Mouse (Mus musculus): ENCODE measurements at regions not wholly inside any gene's neighbourhood (a gene's known extent, or its start where the extent isn't known, plus 50 kb on each side); places are given as distances from the start of the nearest gene placed in this dataset.

DNA sequence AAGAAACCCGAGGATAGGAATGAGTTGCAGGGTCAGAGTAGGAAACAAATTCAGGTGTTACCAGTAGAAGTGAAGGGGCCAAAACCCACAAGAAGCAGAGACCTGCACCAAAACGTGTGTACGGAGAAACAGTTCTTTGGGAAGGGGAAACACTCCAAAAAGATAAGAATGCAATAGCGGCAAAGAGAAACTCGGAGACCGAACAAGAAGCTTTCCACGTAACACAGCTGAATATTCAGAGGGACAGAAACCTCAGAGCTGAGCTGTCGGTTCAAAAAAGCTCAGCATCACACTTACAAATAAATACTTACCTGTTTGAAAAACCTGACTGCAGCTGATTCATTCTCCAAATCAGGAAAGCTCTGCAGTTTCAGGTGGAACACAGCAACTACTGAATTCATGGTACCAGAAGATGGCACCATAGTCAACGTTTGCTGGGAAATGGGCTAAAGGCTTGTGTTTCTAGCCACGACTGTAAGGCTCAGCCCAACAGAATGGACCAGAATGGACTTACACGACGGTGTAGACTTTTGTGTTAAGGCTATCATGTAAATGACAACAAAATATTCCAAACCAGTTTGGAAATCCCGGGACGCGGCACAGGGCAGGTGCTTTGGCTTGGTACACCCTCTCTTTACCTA is 484.9 kb downstream of the Plcl1 start:
- peak in 1 of 2 experiments; percentile 22 for DNase-seq

DNA sequence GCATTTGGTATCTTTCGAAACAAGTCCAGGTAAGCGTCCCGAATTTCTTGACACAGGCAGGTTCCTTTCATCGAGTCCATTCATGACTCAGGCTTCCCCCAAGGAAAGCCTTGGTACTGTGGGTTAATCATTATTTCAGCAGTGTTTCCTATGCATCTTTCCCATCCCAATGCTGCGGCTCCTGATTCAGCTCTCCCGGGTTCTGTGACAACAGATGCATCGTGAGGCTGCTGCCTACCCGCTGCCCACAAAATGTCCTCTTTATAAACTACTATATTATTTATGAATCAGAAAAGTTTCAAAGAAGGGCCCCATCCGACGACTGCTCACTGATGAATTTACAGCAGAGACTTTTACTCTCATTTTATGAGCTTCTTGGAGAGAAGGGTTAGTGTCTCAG is 486.2 kb downstream of the Plcl1 start:
- DNase-seq: no peak

DNA sequence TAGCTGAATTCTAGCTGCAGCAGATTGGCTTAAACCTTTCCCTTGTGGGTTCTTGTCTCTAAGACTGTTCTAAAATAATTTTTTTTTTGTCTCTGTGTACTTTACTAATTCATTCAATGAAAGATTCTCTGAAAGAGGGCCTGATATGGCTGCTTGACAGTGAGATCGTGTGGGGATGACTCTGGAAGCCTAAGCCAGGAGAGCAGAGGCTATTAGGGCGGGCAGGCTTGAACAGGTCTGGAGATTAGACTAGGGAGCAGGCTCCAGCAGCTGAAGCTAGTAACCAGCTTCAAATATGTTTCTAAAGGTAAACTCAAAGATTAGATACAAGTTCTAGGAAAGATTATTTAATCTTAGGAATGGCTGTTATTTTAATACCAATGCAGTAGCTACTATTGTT is 491.9 kb downstream of the Plcl1 start:
- DNase-seq: no peak

DNA sequence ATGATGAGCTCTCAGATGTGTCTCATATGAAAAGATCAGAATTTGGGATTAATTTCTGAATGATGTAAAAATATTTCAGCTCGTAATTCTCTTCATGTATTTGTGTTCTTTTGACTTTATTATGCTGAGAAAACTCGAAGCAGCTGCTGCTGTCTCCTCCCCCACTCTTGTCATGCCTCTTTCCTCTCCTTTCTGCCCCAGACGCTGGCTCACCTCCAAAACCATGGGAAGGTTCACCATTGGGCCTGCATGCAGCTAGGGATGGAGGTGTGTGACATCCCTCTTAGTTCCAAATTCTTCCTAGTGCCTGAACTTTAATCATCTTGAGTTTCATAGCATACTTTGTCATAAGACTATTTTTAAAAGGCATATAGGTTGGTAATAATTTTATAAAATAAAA is 492.3 kb downstream of the Plcl1 start:
- peak in 1 of 2 experiments; percentile 12 for DNase-seq

DNA sequence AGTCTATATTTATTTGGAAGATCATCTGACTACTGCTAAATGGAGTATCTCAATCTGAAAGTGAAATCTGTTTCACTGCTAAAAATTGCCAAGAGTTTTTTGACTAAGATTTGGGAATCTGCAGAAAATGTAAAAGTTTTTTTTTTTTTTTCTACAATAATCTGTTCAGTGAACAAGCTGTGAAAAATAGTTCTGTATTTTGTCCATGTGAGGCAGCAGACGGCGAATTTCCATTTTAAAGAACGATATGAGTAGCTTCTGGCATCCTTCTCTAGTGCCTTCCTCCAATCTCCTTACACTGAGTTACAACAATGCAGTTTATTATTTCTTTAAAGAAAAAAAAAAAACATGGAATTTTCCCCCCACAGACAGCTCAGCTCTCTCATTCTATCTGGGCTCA is 494.3 kb downstream of the Plcl1 start:
- DNase-seq: no peak

DNA sequence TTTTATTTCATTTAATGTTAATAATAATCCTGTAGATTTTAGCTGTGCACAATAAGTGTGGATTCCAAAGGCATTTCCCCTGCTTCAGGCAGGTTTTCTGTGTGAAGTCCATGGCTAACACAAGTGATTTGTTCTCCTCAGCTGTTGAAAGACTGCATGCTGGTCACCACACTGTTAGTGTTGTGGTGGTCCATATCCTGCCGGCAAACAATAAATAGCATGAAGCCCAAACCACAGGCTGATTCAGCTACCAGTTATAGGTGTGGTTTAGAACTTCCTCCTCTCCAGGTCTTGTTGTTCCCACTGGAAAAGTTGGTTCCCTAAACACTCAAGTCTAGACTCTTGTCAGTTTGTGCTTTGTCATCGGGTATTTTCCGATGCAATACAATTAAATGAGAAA is 497.5 kb downstream of the Plcl1 start:
- DNase-seq: no peak

DNA sequence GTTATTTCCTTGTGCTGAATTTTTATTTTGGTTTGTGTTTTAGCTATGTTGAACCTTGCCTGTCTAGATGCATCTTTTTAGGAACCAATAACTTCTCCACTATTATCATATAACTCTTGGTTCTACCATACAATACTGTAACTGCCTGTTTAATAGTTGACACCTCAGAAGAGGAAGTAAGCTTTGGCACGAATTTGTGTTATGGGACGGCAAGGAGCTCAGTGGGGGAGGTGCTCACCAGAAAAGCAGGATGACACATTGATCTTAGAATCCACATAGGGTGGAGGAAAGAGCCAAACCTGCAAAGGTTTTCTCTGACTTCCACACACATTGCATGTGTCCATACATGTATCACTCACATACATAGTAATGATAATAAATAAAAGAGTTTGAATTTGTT is 498.9 kb downstream of the Plcl1 start:
- DNase-seq: no peak

DNA sequence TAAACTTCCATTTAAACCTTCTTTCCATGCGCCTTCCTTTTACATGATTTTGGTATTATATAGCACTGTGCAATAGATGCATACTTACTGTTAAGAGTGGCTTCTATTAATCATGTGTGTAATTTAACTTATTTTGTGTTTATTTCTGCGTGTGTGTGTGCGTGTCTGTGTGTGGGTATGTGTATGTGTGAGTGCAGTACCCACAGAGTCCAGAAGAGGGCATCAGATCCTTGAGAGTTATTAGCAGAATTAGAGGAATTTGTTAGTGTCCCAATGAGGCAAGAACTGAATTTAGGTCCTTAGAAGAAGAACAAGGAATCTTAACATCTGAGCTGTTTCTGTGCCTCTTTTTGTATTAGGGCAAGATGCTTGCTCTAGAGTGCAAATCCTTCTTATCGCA is 499.5 kb downstream of the Plcl1 start:
- no peak for DNase-seq

DNA sequence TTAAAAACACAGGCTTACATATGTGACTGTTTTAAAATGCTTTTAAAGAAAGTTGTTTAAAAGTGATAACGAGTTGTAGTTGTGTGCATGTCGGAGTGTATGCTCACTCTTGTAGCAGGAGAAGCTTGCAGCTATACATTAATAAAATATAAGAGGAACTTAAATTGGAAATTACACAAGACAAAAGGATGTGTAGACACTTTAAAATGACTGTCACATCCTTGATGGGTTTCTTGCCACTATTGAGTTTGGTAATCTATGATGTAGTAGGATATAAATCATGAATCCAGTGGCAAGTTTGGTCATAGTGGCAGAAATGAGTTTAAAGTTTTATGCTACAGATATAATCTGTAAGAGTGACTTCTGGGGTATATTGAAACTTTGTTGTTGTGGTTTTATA is 504.3 kb downstream of the Plcl1 start:
- no peak for DNase-seq

DNA sequence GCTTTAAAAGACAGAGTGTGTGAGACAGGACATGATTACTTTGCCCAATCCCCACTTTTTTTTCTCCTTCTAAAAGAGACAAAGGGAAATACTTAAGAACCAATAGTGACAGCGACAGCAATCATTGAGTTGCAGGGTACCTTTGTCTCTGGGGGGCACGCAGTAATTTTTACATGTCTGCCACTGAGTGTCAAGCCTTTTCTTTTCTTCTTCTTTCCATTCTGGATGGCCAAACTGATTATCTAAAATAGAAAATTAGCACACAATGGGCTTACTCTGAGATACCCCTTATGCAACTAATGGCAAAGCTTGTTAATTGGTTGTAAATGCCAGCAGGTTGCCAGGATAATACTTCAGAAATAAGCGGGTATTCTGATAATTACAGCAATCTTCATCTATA is 508.6 kb downstream of the Plcl1 start:
- no peak for DNase-seq

DNA sequence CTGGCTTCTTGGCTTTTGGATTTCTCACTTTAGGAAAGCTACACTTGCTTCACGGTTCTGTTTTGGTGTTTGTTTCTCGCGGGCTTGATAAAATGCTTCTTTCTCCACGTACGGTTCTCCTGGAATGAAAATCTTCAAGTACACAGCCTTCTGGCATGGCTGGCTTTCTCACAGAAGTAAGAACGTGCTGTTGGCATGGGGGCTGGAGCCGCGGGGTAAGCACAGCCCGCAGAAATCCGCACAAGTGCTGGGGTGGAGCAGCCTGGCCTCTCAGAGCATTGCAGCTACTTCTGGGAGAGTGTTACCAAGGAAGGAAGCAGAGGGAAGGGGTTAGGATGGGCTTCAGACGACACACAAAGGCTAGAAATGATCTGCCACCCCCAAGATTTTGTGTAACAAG is 510.2 kb downstream of the Plcl1 start:
- DNase-seq: no peak

DNA sequence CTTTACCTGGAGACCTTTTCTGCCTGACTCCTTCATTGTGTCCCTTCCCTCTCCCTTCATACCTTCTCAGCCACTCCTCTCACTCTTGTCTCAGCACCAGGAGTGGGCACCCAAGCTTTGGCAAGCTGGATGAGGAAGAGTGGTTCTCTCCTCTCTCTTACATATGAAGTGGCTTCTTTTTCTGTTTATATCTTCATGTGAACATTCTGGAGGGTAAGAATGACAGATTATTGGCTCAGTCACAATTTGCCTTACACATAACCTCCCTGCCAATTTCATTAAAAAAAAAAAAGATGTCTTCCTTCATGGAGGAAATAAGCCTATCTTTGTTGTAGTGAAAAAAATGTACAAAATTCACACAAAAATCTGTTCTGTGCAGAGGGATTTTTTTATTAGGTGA is 513.8 kb downstream of the Plcl1 start:
- no peak for DNase-seq

DNA sequence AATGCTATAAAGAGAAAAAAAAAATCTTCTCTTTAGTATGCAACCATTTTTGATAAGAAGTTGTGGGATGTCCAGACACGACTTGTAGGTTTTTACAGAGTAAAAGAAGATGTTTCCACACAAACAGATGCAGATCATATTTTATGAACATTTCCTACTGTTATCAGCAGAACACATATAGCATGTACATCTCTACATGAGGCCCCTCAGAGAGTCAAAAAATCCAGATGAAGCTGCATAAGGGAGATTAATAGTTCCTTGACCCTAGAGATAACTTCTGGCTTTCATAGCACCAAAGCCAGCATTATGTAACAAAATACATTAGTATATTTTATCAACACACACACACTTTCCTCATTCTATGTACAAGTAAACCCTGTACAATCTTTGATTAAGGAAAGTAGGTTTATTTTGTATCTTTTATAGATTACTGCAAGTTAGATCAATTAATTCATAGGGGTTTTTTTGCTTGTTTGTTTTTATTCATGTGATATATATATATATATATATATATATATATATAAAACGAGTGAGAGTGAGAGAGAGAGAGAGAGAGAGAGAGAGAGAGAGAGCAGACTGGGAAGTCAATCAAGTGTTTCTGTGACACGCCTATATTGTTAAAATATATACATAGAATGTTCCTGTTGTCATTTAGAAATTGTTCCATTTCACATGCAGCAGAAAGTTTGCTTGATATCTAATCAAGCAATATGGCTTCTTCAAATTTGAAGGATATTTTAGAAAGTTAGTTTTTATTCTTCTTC is 541.2 kb downstream of the Plcl1 start:
- DNase-seq: no peak

DNA sequence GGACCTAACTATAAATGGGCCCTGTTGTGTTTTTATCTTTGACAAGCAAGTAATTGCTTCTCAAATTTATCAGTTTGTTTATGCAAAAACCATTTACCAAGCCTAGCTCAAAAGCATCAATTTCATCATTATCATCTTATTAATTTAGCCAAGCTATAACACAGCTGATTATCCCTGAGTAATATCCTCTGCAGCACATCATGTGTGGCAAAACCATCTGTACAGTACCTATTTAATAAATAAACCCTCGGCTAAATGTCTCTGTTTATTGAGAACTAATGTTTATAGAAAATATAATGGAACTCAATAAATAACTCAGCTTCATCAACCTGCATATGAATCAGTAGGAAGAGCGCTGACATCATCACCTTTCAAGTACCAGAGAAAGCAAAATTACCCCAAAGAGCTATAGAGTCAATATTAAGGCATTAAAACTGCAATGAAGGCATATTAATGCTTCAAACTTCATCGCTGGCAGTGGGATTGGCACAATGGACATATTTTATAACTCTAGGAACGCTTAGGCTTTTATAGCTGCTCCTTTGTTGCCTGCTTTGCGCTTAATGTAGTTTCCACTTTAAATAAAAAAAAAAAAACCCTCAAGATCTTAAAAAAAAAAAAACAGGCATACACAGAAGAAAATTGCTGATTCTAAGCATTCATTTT is 542.0 kb downstream of the Plcl1 start:
- DNase-seq: no peak

DNA sequence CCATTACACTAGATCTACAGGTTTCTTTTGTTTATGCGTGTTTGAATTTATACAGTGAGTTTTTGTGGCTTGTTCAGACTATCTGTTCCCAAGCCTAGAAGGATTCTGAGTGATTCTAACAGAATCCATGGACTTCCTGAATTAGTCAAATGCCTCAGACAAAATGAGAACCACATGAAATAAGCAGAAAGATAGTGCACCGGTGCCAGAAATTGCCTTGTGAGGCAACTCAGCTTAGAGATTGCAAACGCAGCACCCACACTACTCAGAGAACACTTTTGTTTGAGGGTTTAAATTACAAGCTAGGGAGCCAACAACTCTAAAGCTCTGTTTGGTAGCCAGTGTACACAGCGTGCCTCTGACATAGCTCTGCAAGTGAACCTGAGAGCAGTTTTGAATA is 543.9 kb downstream of the Plcl1 start:
- no peak for DNase-seq

DNA sequence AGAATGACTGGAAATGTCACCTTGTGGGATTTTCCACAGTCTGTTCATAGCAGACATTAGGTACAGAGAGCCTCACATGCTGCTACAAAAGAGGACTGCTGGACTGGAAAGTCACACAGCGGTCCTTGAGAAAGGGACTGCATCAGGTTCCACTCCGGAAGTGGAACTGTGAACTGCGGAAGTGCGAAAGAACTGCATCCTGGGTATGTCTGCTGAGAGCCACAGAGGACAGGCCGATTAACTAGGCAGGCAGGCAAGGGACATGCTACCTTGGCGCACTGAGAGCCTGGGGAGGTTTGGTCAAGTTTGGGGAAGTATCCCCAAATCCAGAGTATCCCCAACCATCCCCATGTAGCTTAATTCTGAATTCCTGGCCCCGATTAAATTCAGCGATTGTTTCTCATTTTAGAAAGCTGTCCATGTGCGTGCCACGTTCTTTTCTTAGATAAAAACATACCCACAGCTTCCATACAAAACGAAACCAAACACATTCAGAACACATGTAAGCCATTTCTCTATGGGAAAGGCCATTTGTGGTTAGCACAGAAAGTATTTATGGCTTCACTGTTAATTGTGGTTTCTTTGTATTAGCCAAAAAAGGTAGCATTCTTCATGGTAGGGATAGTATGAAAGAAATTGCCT is 552.2 kb downstream of the Plcl1 start:
- no peak for DNase-seq

DNA sequence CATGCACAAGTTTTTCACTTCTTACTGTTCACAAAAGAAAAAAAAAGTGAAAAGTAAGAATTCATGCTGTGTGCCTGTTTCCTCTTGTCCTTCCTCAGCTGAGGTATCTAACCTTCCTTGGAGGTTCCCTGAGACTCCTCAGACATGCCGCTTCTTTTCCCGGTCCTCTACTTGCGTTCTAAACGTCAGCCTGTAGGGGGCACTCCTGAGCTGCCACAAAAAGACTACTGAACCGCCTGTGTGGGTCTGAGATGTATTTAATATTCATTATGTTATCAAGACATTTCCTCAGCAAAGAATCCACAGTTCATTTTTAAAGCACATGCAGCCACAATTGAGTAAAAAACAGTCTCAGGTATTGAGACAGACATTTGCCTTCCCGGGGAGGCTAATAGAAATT is 554.6 kb downstream of the Plcl1 start:
- DNase-seq: peak; percentile 72 to 80

DNA sequence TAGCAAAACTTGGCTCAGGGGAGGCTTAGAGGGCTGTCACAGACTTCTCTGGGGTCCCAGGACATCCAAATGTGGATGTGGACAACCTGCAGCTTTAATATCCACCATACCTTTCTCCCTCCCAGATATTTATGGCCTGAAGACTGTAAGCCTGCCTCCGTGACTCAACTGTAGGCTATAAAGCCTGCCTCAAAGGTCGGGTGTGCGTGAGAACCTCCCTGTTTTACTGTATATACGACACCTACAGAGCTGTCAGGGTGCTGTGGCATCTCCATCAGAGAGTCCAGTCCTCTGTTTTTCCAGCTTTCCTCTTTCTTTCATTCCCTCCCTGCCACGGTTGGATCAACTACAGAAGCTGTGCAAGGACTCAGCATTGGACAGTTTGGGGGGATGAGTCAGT is 558.1 kb downstream of the Plcl1 start:
- DNase-seq: no peak

DNA sequence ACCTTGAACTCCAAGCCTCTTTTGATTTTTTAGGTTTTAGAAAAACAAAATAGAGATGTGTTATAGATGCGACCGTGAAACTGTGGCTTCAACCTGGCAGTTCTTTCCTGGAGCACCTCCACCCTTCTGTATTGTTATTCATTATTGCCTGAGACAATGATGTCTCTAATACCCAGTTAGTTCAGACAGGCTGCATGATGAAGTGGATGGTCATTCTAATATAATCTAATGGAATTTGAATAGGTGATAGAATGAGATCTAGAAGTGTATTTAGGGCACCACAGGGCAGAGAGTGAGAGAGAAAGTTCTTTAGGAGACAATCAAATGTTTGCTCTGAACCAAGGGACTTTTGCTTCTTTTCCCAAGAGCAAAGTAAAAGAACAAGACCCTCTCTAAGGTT is 560.6 kb downstream of the Plcl1 start:
- DNase-seq: no peak

DNA sequence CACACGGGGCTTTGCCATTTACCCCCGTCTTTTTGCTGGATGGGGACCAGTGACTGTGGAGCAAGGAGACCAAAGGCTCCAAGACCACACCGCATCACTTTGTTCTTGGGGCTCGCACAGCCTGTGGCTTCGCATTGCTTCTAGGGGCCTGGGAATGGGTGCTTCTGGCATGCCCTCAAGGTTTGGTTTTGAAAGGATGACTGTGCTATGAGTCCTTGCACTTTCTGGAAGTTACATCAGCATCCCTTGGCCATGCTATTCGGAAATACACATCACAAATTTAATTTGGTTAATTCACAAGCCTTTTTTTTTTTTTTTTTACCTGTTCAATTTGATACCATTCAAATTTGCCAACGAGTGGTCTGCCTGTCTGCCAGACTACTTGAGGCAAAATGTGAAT is 562.1 kb downstream of the Plcl1 start:
- DNase-seq: no peak

DNA sequence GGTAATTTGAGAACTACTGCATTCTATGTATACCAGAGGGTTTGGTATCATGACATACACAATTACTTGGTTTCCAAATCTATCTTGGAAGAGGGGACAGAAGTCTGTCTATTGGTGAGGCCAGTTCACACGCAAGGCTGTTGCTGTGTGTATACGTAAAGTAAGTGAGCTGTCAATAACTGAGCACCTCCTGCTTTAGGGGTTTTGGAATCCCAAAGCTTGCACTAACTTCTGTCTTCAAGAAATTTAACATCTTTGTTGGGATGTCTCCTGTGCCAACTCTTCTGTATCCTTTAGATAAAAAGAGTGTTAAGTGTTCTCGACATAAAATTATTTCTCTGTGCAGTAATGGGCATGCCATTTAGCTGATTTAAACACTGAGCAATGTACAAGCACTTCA is 572.1 kb downstream of the Plcl1 start:
- no peak for DNase-seq

DNA sequence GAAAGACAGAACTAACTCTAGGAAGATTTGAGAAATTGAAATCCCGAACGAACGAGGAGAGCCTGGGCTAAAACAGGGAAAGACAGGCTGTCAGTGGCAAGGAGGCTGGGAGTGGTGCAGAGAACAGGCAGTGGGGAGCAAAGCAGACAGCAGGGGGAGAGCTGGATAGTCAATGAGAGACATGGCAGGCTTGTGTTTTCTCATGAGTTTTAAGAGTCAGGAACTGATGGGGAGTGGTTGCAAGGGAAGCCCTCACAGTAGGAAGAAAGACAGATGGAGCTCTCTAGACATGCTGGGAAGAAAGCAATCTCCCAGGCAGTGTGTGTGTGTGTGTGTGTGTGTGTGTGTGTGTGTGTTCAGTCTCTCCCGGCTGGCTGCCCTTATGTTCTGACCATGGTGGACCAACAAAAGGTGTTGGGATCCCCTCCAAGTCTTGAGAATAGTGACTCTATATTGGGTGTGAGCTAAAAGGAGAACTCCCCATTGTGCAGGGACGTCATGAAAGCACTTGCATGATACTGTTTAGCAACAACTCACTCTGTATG is 577.9 kb downstream of the Plcl1 start:
- peak; percentile 19 to 46 for DNase-seq

DNA sequence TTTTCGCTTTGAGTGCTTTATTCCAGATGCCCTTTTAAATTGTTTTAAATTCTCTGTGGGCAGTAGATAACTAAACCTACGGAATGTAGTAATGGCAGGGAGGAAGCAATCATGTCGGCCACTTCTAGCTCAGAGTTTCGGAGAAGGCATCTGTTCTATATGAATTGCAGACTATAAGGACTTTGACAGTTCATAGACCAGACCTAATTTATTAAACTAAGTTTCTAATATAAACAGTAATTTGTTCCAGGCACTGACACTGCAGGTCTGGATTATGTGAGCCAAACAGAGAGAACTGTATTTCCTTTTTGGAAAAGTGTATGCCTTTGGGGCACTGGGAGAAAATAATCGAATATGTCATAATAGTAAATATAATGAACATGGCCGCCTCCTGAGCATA is 591.4 kb downstream of the Plcl1 start:
- DNase-seq: no peak

Data from cerebellum, postnatal 25 days (tissue).